Mouse (Mus musculus) midbrain, embryonic 13.5 days (tissue): Measurements from ENCODE around the gene Otop1. TPM values are rescaled to one million over a fixed set of nuclear protein-coding genes. Genes with fewer than 3 reads are reported as not detected.

ENCODE experiments used
- ATAC-seq: fragments of 200-750 bp; cut with Nextera tagmentation; 2 replicates; pipeline ENCODE4 v1.8.0; 2017; ENCODE audit warnings: mild to moderate bottlenecking, moderate TSS enrichment, moderate library complexity
- H3K27ac ChIP-seq: fragments of 300-500 bp; sonication (generic); 2 replicates; pipeline ENCODE4 v1.5.1; 2015; ENCODE audit warnings: inconsistent platforms, mild to moderate bottlenecking, moderate library complexity
- H3K27me3 ChIP-seq: fragments of 300-500 bp; sonication (generic); 2 replicates; pipeline ENCODE4 v1.6.1; 2015; ENCODE audit warnings: mild to moderate bottlenecking, inconsistent platforms
- H3K36me3 ChIP-seq: fragments of 300-500 bp; sonication (generic); 2 replicates; pipeline ENCODE4 v1.6.1; 2015; ENCODE audit warnings: mild to moderate bottlenecking, inconsistent platforms
- H3K4me1 ChIP-seq: fragments of 300-500 bp; sonication (generic); replicated peaks from 2 replicates; pipeline ENCODE4 v1.6.1; 2015; ENCODE audit warnings: inconsistent platforms
- H3K4me2 ChIP-seq: fragments of 300-500 bp; sonication (generic); replicated peaks from 2 replicates; pipeline ENCODE4 v1.6.1; 2015; ENCODE audit warnings: moderate library complexity, mild to moderate bottlenecking, inconsistent platforms
- H3K4me3 ChIP-seq: fragments of 300-500 bp; sonication (generic); replicated peaks from 2 replicates; pipeline ENCODE4 v1.5.1; 2015; ENCODE audit warnings: mild to moderate bottlenecking, inconsistent platforms
- H3K9ac ChIP-seq: fragments of 300-500 bp; sonication (generic); replicated peaks from 2 replicates; pipeline ENCODE4 v1.6.1; 2015; ENCODE audit warnings: mild to moderate bottlenecking, inconsistent platforms
- H3K9me3 ChIP-seq: fragments of 300-500 bp; sonication (generic); 2 replicates; pipeline ENCODE4 v1.6.1; 2016; ENCODE audit warnings: mild to moderate bottlenecking, inconsistent platforms
- WGBS: fragments of 180-500 bp; shearing (Covaris S2); methylation state at CpG from one replicate; pipeline ENCODE4 v1.1.7; 2015; 5-methylcytosine and 5-hydroxymethylcytosine counted together
- polyA plus RNA-seq: library from polyadenylated mRNA; unstranded; fragments of >200 nt; fragmentation: Nextera tagmentation; extraction: Ambion mirVana; gene quantifications from 2 replicates; pipeline ENCODE4 v1.2.1, GENCODE M21; 2015

Otop1 gene
- not detected in 2 replicates for polyA plus RNA-seq

- Histone ChIP-seq H3K9ac (peak within 1 kb of the TSS; percentile 24; the same call in 1 of the 2 replicates), H3K9me3 (no peaks in the 10 kb centered on the region), H3K4me2 (peak within 1 kb of the TSS; percentile 50), H3K27me3 (peaks cover 72% of the 10 kb centered on the region), H3K4me3 (peak within 1 kb of the TSS; percentile 34), H3K27ac (no peak within 1 kb of the TSS), H3K4me1 (peaks cover 22% of the 10 kb centered on the region), H3K36me3 (peaks cover 9% of the 10 kb centered on the region)
- 5% methylated on average over 4 of the region's 4 CpGs for WGBS
- ATAC-seq = no peak
These were observed at the start of gene Otop1 for GRCm38 (mm10) chr5:38275771-38276170. Gene Otop1 (plus strand): TSS chr5:38275972.

DNA sequence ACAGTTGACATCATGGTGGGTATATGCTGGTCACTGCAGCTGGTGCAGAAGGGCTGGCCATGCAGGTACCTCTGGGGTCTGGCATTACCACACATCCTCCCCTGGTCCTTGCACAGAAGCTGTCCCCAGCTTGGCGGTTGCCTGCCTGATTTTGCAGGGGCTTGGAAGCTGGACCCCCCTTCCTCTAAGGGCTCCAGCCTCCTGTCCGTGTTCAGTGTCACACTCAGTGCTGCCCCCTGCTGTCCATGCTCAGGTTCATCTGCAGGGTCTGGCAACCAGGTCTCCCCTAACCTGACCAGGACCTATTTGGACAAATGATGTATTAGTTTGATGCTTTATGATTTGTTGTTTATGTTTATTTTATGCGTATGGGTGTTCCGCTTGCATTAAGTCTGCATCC is 40.4 kb upstream of the Otop1 start:
- no peak overlapping the region for H3K27ac ChIP-seq
- H3K4me2 ChIP-seq = no peak overlapping the region
- peaks cover 48% of the 10 kb centered on the region for H3K36me3 ChIP-seq
- WGBS = 68% methylated on average over 4 of the region's 4 CpGs
- H3K4me1 ChIP-seq = no peaks in the 10 kb centered on the region; the same call in 1 of the 2 replicates
- no peak overlapping the region for H3K9ac ChIP-seq
- H3K9me3 ChIP-seq = no peaks in the 10 kb centered on the region
- 0 out of 2 replicates have a peak, but pooled peaks have one; percentile 45 for ATAC-seq
- no peak overlapping the region for H3K4me3 ChIP-seq
- H3K27me3 ChIP-seq = peaks cover 17% of the 10 kb centered on the region

- Histone ChIP-seq H3K4me3 (no peak overlapping the region), H3K9me3 (no peaks in the 10 kb centered on the region), H3K27ac (no peak overlapping the region), H3K36me3 (peaks cover 36% of the 10 kb centered on the region), H3K4me1 (peaks cover 7% of the 10 kb centered on the region), H3K4me2 (no peak overlapping the region), H3K27me3 (peaks cover 17% of the 10 kb centered on the region), H3K9ac (no peak overlapping the region)
- 94% methylated on average over 2 of the region's 2 CpGs for whole genome bisulfite sequencing
- ATAC-seq = no peak
These were observed 39.1 kb upstream of the Otop1 start for GRCm38 (mm10) chr5:38236627-38237026.

DNA sequence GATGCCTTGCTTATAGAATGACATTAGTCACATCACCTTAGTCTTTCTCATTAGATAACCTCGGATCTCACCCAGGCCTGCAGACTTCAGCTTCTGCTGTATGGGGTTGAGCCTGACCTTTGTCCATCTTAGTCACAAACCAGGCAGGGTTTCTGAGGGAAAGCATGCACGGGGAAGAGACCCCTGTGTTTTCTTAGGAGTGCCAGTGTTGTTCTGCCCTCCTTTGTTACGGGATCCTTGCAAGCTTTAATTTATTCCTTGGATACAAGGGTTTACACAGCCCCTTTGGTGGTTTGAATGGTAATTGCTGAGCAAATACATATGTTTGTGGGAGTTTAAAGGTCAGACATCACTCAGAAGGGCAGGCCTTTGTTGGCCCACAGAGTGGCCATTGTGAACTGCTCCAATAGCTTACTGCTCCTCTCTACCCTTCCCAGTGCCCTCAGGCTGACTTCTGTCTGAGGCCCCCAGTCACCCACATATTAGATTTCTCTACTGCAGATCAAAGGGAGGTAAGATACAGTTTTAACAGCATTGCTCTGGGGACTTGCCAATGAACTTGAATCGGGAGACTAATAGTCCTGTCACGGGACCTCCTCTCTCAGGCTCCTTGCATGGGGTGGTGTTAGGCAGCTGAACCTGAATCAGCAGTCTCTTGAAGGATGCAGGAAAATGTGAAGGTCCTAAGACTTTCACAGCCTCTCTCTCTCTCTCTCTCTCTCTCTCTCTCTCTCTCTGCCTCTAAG is 34.9 kb upstream of the Otop1 start:
- Histone ChIP-seq H3K4me2 (no peak overlapping the region), H3K36me3 (no peaks in the 10 kb centered on the region), H3K4me1 (peaks cover 7% of the 10 kb centered on the region), H3K4me3 (no peak overlapping the region), H3K9ac (no peak overlapping the region), H3K9me3 (no peaks in the 10 kb centered on the region), H3K27me3 (peaks cover 21% of the 10 kb centered on the region), H3K27ac (no peak overlapping the region)
- WGBS = 35% methylated on average over 5 of the region's 5 CpGs
- ATAC-seq = peak; percentile 79

DNA sequence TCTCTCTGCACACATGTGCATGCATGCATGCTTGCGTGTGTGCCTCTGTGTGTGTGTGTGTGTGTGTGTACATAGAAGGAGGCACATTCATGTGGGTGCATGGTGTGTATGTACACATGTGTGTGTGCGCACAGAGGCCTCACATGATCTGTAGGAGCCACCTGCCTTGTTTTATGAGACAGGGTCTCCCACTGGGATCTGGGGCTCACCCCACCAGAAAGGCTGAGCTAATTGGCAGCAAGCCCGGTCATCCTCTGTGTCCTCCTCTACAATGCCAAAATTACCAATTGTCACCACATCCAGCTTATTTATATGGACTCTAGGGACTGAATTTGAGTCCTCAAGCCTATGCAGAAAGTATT is 34.3 kb upstream of the Otop1 start:
- no peaks in the 10 kb centered on the region for H3K36me3 ChIP-seq
- peaks cover 23% of the 10 kb centered on the region for H3K27me3 ChIP-seq
- H3K4me2 ChIP-seq = no peak overlapping the region
- no peak overlapping the region for H3K9ac ChIP-seq
- H3K9me3 ChIP-seq = no peaks in the 10 kb centered on the region
- WGBS = 66% methylated on average over 3 of the region's 3 CpGs
- no peak overlapping the region for H3K27ac ChIP-seq
- peak; percentile 63 for ATAC-seq
- H3K4me1 ChIP-seq = peaks cover 7% of the 10 kb centered on the region
- no peak overlapping the region for H3K4me3 ChIP-seq

GRCm38 (mm10) chr5:38241966-38242365 is 33.8 kb upstream of the Otop1 start:
- no peak overlapping the region for H3K4me3 ChIP-seq
- no peak for ATAC-seq
- peaks cover 7% of the 10 kb centered on the region for H3K4me1 ChIP-seq
- H3K27ac ChIP-seq = no peak overlapping the region
- H3K36me3 ChIP-seq = no peaks in the 10 kb centered on the region
- no peaks in the 10 kb centered on the region for H3K9me3 ChIP-seq
- WGBS = 83% methylated on average over 6 of the region's 6 CpGs
- no peak overlapping the region for H3K4me2 ChIP-seq
- peaks cover 23% of the 10 kb centered on the region for H3K27me3 ChIP-seq
- no peak overlapping the region for H3K9ac ChIP-seq

DNA sequence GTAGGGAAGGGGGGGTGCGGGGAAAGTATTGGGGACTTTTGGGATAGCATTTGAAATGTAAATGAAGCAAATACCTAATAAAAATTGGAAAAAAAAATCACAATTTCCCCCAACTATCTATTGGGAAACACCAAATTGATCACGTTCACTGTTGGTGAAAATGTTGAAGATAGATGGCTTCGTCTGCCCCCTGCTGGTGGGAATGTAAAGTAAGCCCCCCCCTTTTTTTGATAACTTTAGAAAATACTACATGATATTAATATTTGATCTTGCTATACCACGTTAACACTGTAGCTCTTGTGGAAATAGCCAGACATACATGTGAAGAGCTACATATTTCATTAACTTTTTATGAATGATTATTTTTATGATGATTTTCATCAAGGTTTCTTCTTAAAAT is 20.6 kb upstream of the Otop1 start:
- Histone ChIP-seq H3K9ac (no peak overlapping the region), H3K36me3 (no peaks in the 10 kb centered on the region), H3K9me3 (no peaks in the 10 kb centered on the region), H3K4me2 (no peak overlapping the region), H3K27me3 (peaks cover 6% of the 10 kb centered on the region; the same call in 1 of the 2 replicates), H3K27ac (no peak overlapping the region), H3K4me3 (no peak overlapping the region), H3K4me1 (0 out of 2 replicates have a peak, but pooled peaks cover 2% of the 10 kb centered on the region)
- ATAC-seq = no peak
- WGBS = 42% methylated on average over 4 of the region's 4 CpGs

GRCm38 (mm10) chr5:38255644-38256043 is 20.1 kb upstream of the Otop1 start:
- WGBS = 85% methylated on average over 3 of the region's 3 CpGs
- no peak overlapping the region for H3K4me2 ChIP-seq
- ATAC-seq = no peak
- H3K27me3 ChIP-seq = peaks cover 6% of the 10 kb centered on the region; the same call in 1 of the 2 replicates
- no peak overlapping the region for H3K9ac ChIP-seq
- H3K27ac ChIP-seq = no peak overlapping the region
- H3K4me3 ChIP-seq = no peak overlapping the region
- no peaks in the 10 kb centered on the region for H3K36me3 ChIP-seq
- H3K4me1 ChIP-seq = peaks cover 3% of the 10 kb centered on the region
- no peaks in the 10 kb centered on the region for H3K9me3 ChIP-seq

GRCm38 (mm10) chr5:38256551-38256950 is 19.2 kb upstream of the Otop1 start:
- Histone ChIP-seq H3K4me1 (peaks cover 11% of the 10 kb centered on the region), H3K36me3 (no peaks in the 10 kb centered on the region), H3K4me2 (no peak overlapping the region), H3K9me3 (no peaks in the 10 kb centered on the region), H3K27ac (no peak overlapping the region), H3K4me3 (no peak overlapping the region), H3K9ac (no peak overlapping the region), H3K27me3 (peaks cover 6% of the 10 kb centered on the region; the same call in 1 of the 2 replicates)
- no peak for ATAC-seq
- 86% methylated on average over 1 of the region's 1 CpGs for WGBS

- ATAC-seq = no peak
- Histone ChIP-seq H3K9ac (no peak overlapping the region), H3K27me3 (peaks cover 6% of the 10 kb centered on the region; the same call in 1 of the 2 replicates), H3K4me2 (no peak overlapping the region), H3K27ac (no peak overlapping the region), H3K4me1 (peaks cover 11% of the 10 kb centered on the region), H3K4me3 (no peak overlapping the region), H3K36me3 (peaks cover 10% of the 10 kb centered on the region), H3K9me3 (no peaks in the 10 kb centered on the region)
- 90% methylated on average over 8 of the region's 8 CpGs for WGBS
These were observed 17.6 kb upstream of the Otop1 start for GRCm38 (mm10) chr5:38258034-38258772.

DNA sequence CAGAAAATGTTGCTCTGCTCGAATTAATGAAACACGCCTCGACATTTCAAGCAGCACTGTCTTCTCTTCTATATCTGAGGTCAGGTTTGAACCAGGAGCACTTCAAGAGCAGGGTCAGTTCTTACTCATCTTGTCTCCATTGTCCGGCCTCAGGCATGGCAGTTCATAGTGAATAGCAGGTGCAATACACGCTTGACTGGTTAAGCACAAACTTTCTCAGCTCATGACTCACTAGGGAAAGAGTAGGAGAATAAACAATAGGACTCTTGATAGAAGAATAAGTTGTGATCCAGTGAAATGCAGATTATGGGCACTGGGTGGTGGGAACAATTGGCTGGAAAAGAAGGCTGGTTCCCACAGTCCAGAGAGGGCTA is 17.0 kb upstream of the Otop1 start:
- H3K9ac ChIP-seq = no peak overlapping the region
- H3K9me3 ChIP-seq = no peaks in the 10 kb centered on the region
- no peak overlapping the region for H3K4me3 ChIP-seq
- no peak overlapping the region for H3K27ac ChIP-seq
- peaks cover 15% of the 10 kb centered on the region for H3K36me3 ChIP-seq
- WGBS = 86% methylated on average over 5 of the region's 5 CpGs
- peaks cover 11% of the 10 kb centered on the region for H3K4me1 ChIP-seq
- no peak for ATAC-seq
- H3K27me3 ChIP-seq = peaks cover 6% of the 10 kb centered on the region; the same call in 1 of the 2 replicates
- H3K4me2 ChIP-seq = no peak overlapping the region

DNA sequence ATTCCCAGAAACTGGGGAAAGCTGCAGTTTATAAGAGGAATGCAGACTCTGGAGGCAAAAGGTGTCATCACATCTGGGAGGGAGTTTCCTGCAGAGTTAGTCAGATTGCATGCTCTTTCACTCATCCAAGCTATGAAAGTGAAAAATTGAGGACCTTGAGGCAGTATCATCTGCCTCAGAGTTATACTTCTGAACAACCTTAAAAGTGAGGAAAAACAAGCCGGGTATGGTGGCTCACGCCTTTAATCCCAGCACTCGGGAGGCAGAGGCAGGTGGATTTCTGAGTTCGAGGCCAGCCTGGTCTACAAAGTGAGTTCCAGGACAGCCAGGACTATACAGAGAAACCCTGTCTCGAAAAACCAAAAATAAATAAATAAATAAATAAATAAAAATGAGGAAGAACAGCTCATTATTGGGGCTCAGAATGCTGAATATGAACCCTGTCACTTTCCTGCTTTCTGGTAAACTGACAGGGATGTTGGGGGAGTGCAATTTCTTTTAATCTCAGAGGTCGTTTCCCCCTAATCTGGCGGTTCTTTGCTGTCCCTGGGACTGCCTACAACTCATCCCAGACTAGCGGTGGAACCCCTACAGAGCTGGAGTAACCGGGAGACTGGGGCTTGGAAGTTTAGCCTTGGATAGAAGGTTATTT is 16.2 kb upstream of the Otop1 start:
- peaks cover 23% of the 10 kb centered on the region for H3K36me3 ChIP-seq
- peak overlapping the region; percentile 86 for H3K27ac ChIP-seq
- peaks cover 11% of the 10 kb centered on the region for H3K4me1 ChIP-seq
- peak overlapping the region; percentile 86 for H3K4me2 ChIP-seq
- WGBS = 40% methylated on average over 9 of the region's 9 CpGs
- peak overlapping the region; percentile 79 for H3K9ac ChIP-seq
- peaks cover 6% of the 10 kb centered on the region; the same call in 1 of the 2 replicates for H3K27me3 ChIP-seq
- H3K4me3 ChIP-seq = peak overlapping the region; percentile 88
- H3K9me3 ChIP-seq = no peaks in the 10 kb centered on the region
- ATAC-seq = no peak
